Mouse (Mus musculus): Measurements from ENCODE around the gene Gm10570. TPM values are rescaled to one million over a fixed set of nuclear protein-coding genes. Genes with fewer than 3 reads are reported as not detected.

Gm10570 gene
- total RNA-seq (2021) = 1 to 10 TPM in 1 of 2 experiments, under 1 TPM in 1; 0.69 to 2.4 TPM
- long read RNA-seq = 0 reads

- peak; percentile 66 to 76 for DNase-seq (ENCODE audit: low spot score in 2 of 2)
These were observed at the start of gene Gm10570, which contains the start of gene Fabp3 for GRCm38 (mm10) chr4:130308231-130309081. Gm10570 (minus strand) TSS chr4:130308674. Fabp3 (plus strand) TSS chr4:130308595.

- DNase-seq (ENCODE audit: low spot score in 2 of 2) = no peak
These were observed 49.5 kb upstream of the Gm10570 start for GRCm38 (mm10) chr4:130357946-130358345.

GRCm38 (mm10) chr4:130352588-130352987 is 44.1 kb upstream of the Gm10570 start:
- no peak for DNase-seq (ENCODE audit: low spot score in 2 of 2)

- DNase-seq (ENCODE audit: low spot score in 2 of 2) = no peak
These were observed 42.4 kb upstream of the Gm10570 start for GRCm38 (mm10) chr4:130350690-130351422.

- DNase-seq (ENCODE audit: low spot score in 2 of 2) = no peak
These were observed 41.2 kb upstream of the Gm10570 start for GRCm38 (mm10) chr4:130349666-130350065.

GRCm38 (mm10) chr4:130341691-130342090 is 33.2 kb upstream of the Gm10570 start:
- peak; percentile 35 to 64 for DNase-seq (ENCODE audit: low spot score in 2 of 2)

- DNase-seq (ENCODE audit: low spot score in 2 of 2) = no peak
These were observed 27.4 kb upstream of the Gm10570 start for GRCm38 (mm10) chr4:130335867-130336266.

GRCm38 (mm10) chr4:130327366-130327765 is 18.9 kb upstream of the Gm10570 start:
- no peak for DNase-seq (ENCODE audit: low spot score in 2 of 2)

- no peak for DNase-seq (ENCODE audit: low spot score in 2 of 2)
These were observed 17.0 kb upstream of the Gm10570 start for GRCm38 (mm10) chr4:130325446-130325845.

- no peak for DNase-seq (ENCODE audit: low spot score in 2 of 2)
These were observed 15.1 kb upstream of the Gm10570 start for GRCm38 (mm10) chr4:130323607-130324006.

GRCm38 (mm10) chr4:130323165-130323564 is 14.7 kb upstream of the Gm10570 start:
- no peak for DNase-seq (ENCODE audit: low spot score in 2 of 2)

- no peak for DNase-seq (ENCODE audit: low spot score in 2 of 2)
These were observed 14.1 kb upstream of the Gm10570 start for GRCm38 (mm10) chr4:130322567-130322966.

GRCm38 (mm10) chr4:130321640-130322039 is 13.2 kb upstream of the Gm10570 start:
- no peak for DNase-seq (ENCODE audit: low spot score in 2 of 2)

GRCm38 (mm10) chr4:130319564-130319963 is 11.1 kb upstream of the Gm10570 start:
- DNase-seq (ENCODE audit: low spot score in 2 of 2) = no peak

- no peak for DNase-seq (ENCODE audit: low spot score in 2 of 2)
These were observed 9.6 kb upstream of the Gm10570 start for GRCm38 (mm10) chr4:130318122-130318521.

- DNase-seq (ENCODE audit: low spot score in 2 of 2) = no peak
These were observed 8.2 kb upstream of the Gm10570 start for GRCm38 (mm10) chr4:130316691-130317090.

- DNase-seq (ENCODE audit: low spot score in 2 of 2) = no peak
These were observed 7.5 kb upstream of the Gm10570 start for GRCm38 (mm10) chr4:130315771-130316527.

- DNase-seq (ENCODE audit: low spot score in 2 of 2) = no peak
These were observed 5.1 kb upstream of the Gm10570 start for GRCm38 (mm10) chr4:130313552-130313951.

- DNase-seq (ENCODE audit: low spot score in 2 of 2) = no peak
These were observed 4.1 kb upstream of the Gm10570 start for GRCm38 (mm10) chr4:130312526-130312925.

GRCm38 (mm10) chr4:130309254-130309653 is 780 bp upstream of the Gm10570 start:
- no peak for DNase-seq (ENCODE audit: low spot score in 2 of 2)

GRCm38 (mm10) chr4:130307851-130308230 is 633 bp downstream of the Gm10570 start:
- DNase-seq (ENCODE audit: low spot score in 2 of 2) = peak in 1 of 2 experiments; percentile 30
